Mouse (Mus musculus): ENCODE results near the gene Psma1. TPM values are rescaled to one million over a fixed set of nuclear protein-coding genes. Genes with fewer than 3 reads are reported as not detected.

The Psma1 gene
- 319 TPM for polyA plus RNA-seq (2014; fragmentation: Illumina TruSeq; extraction: RNeasy Lipid Tissue Mini Kit (QIAGEN cat#74804))

GRCm38 (mm10) chr7:114276005-114276752 is at the start of gene Psma1:
Gene Psma1, minus strand, starts transcription at chr7:114276118.

GRCm38 (mm10) chr7:114253885-114254833 is 21.8 kb downstream of the Psma1 start, which contains the start of gene Copb1:
Gene Copb1, minus strand, starts transcription at chr7:114254711.

Other genes starting within 250 kb of the Psma1 start
- gene Rras2, start 158.3 kb downstream of the Psma1 start, polyA plus RNA-seq (2014; fragmentation: Illumina TruSeq; extraction: RNeasy Lipid Tissue Mini Kit (QIAGEN cat#74804)), result 102 TPM
- gene Copb1, start 21.4 kb downstream of the Psma1 start, polyA plus RNA-seq (2014; fragmentation: Illumina TruSeq; extraction: RNeasy Lipid Tissue Mini Kit (QIAGEN cat#74804)), result 296 TPM
- gene Pde3b, start 139.2 kb upstream of the Psma1 start, polyA plus RNA-seq (2014; fragmentation: Illumina TruSeq; extraction: RNeasy Lipid Tissue Mini Kit (QIAGEN cat#74804)), result 25.5 TPM